Mouse (Mus musculus) liver, adult 2 months (tissue): ENCODE results near the gene Rac3.

Experiments
- CTCF ChIP-seq: fragments of 200-500 bp; IDR thresholded peaks from 2 replicates; pipeline ENCODE4 v1.5.1; 2011; ENCODE audit warnings: low read depth, low read length, control low read depth
- POLR2A ChIP-seq: fragments of 200-500 bp; IDR thresholded peaks from 2 replicates; pipeline ENCODE4 v1.6.1; 2011; ENCODE audit warnings: low read length, control low read depth; ENCODE audit not compliant: insufficient read depth; ENCODE audit errors: extremely low read depth

DNA sequence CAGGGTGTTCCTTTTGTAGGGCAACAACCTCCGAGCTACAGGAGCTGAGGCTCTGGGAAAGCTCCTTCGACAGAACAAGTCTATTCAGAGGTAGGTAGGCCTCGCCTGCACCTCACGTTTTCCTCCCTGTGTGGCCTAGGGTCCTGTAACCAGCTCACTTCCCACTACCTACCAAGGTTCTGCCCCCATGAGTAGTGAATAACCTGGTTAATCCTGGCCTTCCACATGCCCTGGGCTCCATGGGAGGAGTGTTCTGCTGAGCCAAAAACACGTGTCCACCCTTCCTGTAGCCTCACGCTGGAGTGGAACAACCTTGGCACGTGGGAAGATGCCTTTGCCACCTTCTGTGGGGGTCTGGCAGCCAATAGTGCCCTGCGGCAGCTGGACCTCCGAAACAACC, 6.1 kb upstream of the Rac3 start:
- TF ChIP-seq POLR2A (no peak), CTCF (no peak)
